Mouse (Mus musculus) limb, embryonic 11.5 days (tissue): ENCODE measurements around the gene Icos. TPM values are rescaled to one million over a fixed set of nuclear protein-coding genes. Genes with fewer than 3 reads are reported as not detected.

Source experiments
- ATAC-seq: fragments of 200-750 bp; cut with Nextera tagmentation; 2 replicates; pipeline ENCODE4 v1.8.0; 2017; ENCODE audit warnings: low read depth; ENCODE audit not compliant: insufficient number of reproducible peaks, low FRiP score, low TSS enrichment
- DNase-seq: peaks from one replicate; pipeline ENCODE4 v3.0.0-alpha.2; 2015; ENCODE audit warnings: low spot score
- H3K27ac ChIP-seq: fragments of 300-500 bp; sonication (generic); replicated peaks from 2 replicates; pipeline ENCODE4 v1.5.1; 2014; ENCODE audit warnings: low read depth, mild to moderate bottlenecking, low read length
- H3K27me3 ChIP-seq: fragments of 300-500 bp; sonication (generic); 2 replicates; pipeline ENCODE4 v1.6.1; 2014; ENCODE audit warnings: mild to moderate bottlenecking, low read length, mixed read lengths; ENCODE audit not compliant: control insufficient read depth, insufficient read depth
- H3K36me3 ChIP-seq: fragments of 300-500 bp; sonication (generic); 2 replicates; pipeline ENCODE4 v1.6.1; 2014; ENCODE audit warnings: mild to moderate bottlenecking, low read length, moderate library complexity, mixed read lengths; ENCODE audit not compliant: control insufficient read depth, insufficient read depth
- H3K4me1 ChIP-seq: fragments of 300-500 bp; sonication (generic); 2 replicates; pipeline ENCODE4 v1.6.1; 2014; ENCODE audit warnings: low read length, mixed read lengths; ENCODE audit not compliant: control insufficient read depth, insufficient read depth
- H3K4me2 ChIP-seq: fragments of 300-500 bp; sonication (generic); 2 replicates; pipeline ENCODE4 v1.6.1; 2014; ENCODE audit warnings: low read depth, mild to moderate bottlenecking, moderate library complexity; ENCODE audit not compliant: severe bottlenecking
- H3K4me3 ChIP-seq: fragments of 300-500 bp; sonication (generic); 2 replicates; pipeline ENCODE4 v1.5.1; 2014; ENCODE audit warnings: low read depth, low read length
- H3K9ac ChIP-seq: fragments of 300-500 bp; sonication (generic); 2 replicates; pipeline ENCODE4 v1.6.1; 2014; ENCODE audit warnings: mild to moderate bottlenecking, low read length
- H3K9me3 ChIP-seq: fragments of 300-500 bp; sonication (generic); 2 replicates; pipeline ENCODE4 v1.6.1; 2016; ENCODE audit warnings: low read length; ENCODE audit not compliant: control insufficient read depth
- WGBS: fragments of 180-500 bp; shearing (Covaris S2); extraction: QIAGEN DNeasy Blood & Tissue Kit; methylation state at CpG from one replicate; pipeline ENCODE4 v1.1.7; 2014; 5-methylcytosine and 5-hydroxymethylcytosine counted together
- polyA plus RNA-seq: library from polyadenylated mRNA; unstranded; fragments of >200 nt; fragmentation: Nextera tagmentation; extraction: Ambion mirVana; gene quantifications from 2 replicates; pipeline ENCODE4 v1.2.1, GENCODE M21; 2014

Gene Icos
- polyA plus RNA-seq, 1 experiment from 2014 or later, result 0.07 TPM

GRCm38 (mm10) chr1:61030532-61030931 lies 52.8 kb downstream of the Icos start:
- no peaks in the 10 kb centered on the region for H3K27me3 ChIP-seq
- no peaks in the 10 kb centered on the region for H3K36me3 ChIP-seq
- H3K9me3 ChIP-seq, result no peaks in the 10 kb centered on the region
- H3K9ac ChIP-seq, result no peak overlapping the region
- H3K4me3 ChIP-seq, result no peak overlapping the region
- ATAC-seq, result no peak
- no peak overlapping the region for H3K27ac ChIP-seq
- H3K4me1 ChIP-seq, result no peaks in the 10 kb centered on the region
- no peak overlapping the region for H3K4me2 ChIP-seq
- no peak for DNase-seq

GRCm38 (mm10) chr1:61035270-61035669 lies 57.5 kb downstream of the Icos start:
- ATAC-seq, result no peak
- Histone ChIP-seq H3K9me3 (no peaks in the 10 kb centered on the region), H3K4me3 (no peak overlapping the region), H3K4me1 (no peaks in the 10 kb centered on the region), H3K27me3 (no peaks in the 10 kb centered on the region), H3K27ac (no peak overlapping the region), H3K4me2 (no peak overlapping the region), H3K9ac (no peak overlapping the region), H3K36me3 (no peaks in the 10 kb centered on the region)
- no peak for DNase-seq
- 76% methylated on average over 1 of the region's 1 CpGs for WGBS

GRCm38 (mm10) chr1:61038223-61038622 lies 60.5 kb downstream of the Icos start:
- no peaks in the 10 kb centered on the region for H3K27me3 ChIP-seq
- H3K4me2 ChIP-seq, result no peak overlapping the region
- no peaks in the 10 kb centered on the region for H3K4me1 ChIP-seq
- WGBS, result 79% methylated on average over 4 of the region's 4 CpGs
- no peaks in the 10 kb centered on the region for H3K36me3 ChIP-seq
- no peak overlapping the region for H3K27ac ChIP-seq
- H3K9me3 ChIP-seq, result no peaks in the 10 kb centered on the region
- no peak overlapping the region for H3K9ac ChIP-seq
- no peak for DNase-seq
- H3K4me3 ChIP-seq, result no peak overlapping the region
- ATAC-seq, result no peak

GRCm38 (mm10) chr1:61039310-61039709 lies 61.6 kb downstream of the Icos start:
- Histone ChIP-seq H3K27ac (no peak overlapping the region), H3K4me3 (no peak overlapping the region)

GRCm38 (mm10) chr1:61040401-61040800 lies 62.7 kb downstream of the Icos start:
- H3K9ac ChIP-seq, result no peak overlapping the region
- no peak overlapping the region for H3K4me3 ChIP-seq
- DNase-seq (no peak), ATAC-seq (no peak)
- no peak overlapping the region for H3K4me2 ChIP-seq
- H3K36me3 ChIP-seq, result no peaks in the 10 kb centered on the region
- H3K27me3 ChIP-seq, result no peaks in the 10 kb centered on the region
- WGBS, result 94% methylated on average over 4 of the region's 4 CpGs
- H3K9me3 ChIP-seq, result no peaks in the 10 kb centered on the region
- H3K4me1 ChIP-seq, result no peaks in the 10 kb centered on the region
- H3K27ac ChIP-seq, result no peak overlapping the region

More at GRCm38 (mm10) chr1:61039310-61039709, 61.6 kb downstream of the Icos start:
- no peaks in the 10 kb centered on the region for H3K36me3 ChIP-seq
- H3K27me3 ChIP-seq, result no peaks in the 10 kb centered on the region
- ATAC-seq (no peak), DNase-seq (no peak)
- H3K4me1 ChIP-seq, result no peaks in the 10 kb centered on the region
- H3K9ac ChIP-seq, result no peak overlapping the region
- no peaks in the 10 kb centered on the region for H3K9me3 ChIP-seq
- no peak overlapping the region for H3K4me2 ChIP-seq
- 82% methylated on average over 4 of the region's 4 CpGs for WGBS

GRCm38 (mm10) chr1:61042842-61043241 lies 65.1 kb downstream of the Icos start:
- Histone ChIP-seq H3K4me3 (no peak overlapping the region), H3K4me1 (no peaks in the 10 kb centered on the region), H3K4me2 (no peak overlapping the region), H3K9ac (no peak overlapping the region), H3K27ac (no peak overlapping the region), H3K36me3 (no peaks in the 10 kb centered on the region), H3K9me3 (no peaks in the 10 kb centered on the region), H3K27me3 (no peaks in the 10 kb centered on the region)
- 83% methylated on average over 2 of the region's 2 CpGs for WGBS
- no peak for ATAC-seq
- DNase-seq, result no peak

- no peaks in the 10 kb centered on the region for H3K36me3 ChIP-seq
- DNase-seq (no peak), ATAC-seq (no peak)
- no peaks in the 10 kb centered on the region for H3K4me1 ChIP-seq
- H3K27me3 ChIP-seq, result no peaks in the 10 kb centered on the region
- 83% methylated on average over 3 of the region's 3 CpGs for WGBS
- H3K4me2 ChIP-seq, result no peak overlapping the region
- no peak overlapping the region for H3K4me3 ChIP-seq
- no peak overlapping the region for H3K27ac ChIP-seq
- no peak overlapping the region for H3K9ac ChIP-seq
- no peaks in the 10 kb centered on the region for H3K9me3 ChIP-seq
Measured at GRCm38 (mm10) chr1:61046055-61046705, 68.5 kb downstream of the Icos start.

GRCm38 (mm10) chr1:61047336-61047735 lies 69.6 kb downstream of the Icos start:
- 90% methylated on average over 3 of the region's 3 CpGs for WGBS
- DNase-seq (no peak), ATAC-seq (no peak)
- Histone ChIP-seq H3K4me1 (no peaks in the 10 kb centered on the region), H3K9me3 (no peaks in the 10 kb centered on the region), H3K4me3 (no peak overlapping the region), H3K36me3 (no peaks in the 10 kb centered on the region), H3K27ac (no peak overlapping the region), H3K4me2 (no peak overlapping the region), H3K9ac (no peak overlapping the region), H3K27me3 (no peaks in the 10 kb centered on the region)
